Mouse (Mus musculus): Measurements from ENCODE around the gene Sars.

DNA sequence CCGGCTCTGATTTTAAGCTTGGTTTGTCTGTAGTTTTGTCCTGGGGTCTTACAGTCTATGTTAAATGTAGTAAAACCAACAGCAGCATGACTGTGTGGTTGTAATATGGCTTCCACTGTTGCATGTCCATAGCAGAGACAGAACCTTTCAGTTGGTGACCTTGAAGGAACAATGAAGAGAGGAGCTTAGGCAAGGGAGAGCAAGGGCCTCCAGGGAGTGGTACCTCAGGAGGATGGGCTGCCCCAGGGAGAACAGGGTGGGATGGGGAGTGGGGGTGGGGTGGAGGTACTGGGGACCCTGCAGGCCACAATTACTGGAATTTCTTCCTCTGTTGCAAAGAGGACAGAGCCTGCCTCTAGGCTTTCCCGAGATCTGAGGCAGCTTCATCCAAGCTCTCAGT lies 7.0 kb upstream of the Sars start:
- TF ChIP-seq CTCF (conservative IDR thresholded peaks at IDR 0.05 in 1 of 2, IDR thresholded peaks at IDR 0.05 in 1 of 2; ENCODE audit: low read depth in 2 of 2, low read length in 2 of 2) (no peak), POLR2A (IDR thresholded peaks at IDR 0.05; ENCODE audit: low read depth, low read length) (no peak), JUND (conservative IDR thresholded peaks at IDR 0.05; ENCODE audit: low read depth, low read length) (no peak)

All from CH12.LX (cell line).